Mouse (Mus musculus) megakaryocyte, embryonic 14.5 days (primary cell): Measurements from ENCODE around the gene Cntrl. TPM values are rescaled to one million over a fixed set of nuclear protein-coding genes. Genes with fewer than 3 reads are reported as not detected.

Experiments
- H3K27me3 ChIP-seq: replicated peaks from 2 replicates; pipeline ENCODE3; 2012; ENCODE audit warnings: inconsistent platforms
- H3K36me3 ChIP-seq: replicated peaks from 2 replicates; pipeline ENCODE3; 2012; ENCODE audit warnings: low read length, inconsistent platforms, mixed read lengths
- H3K4me1 ChIP-seq: 2 replicates; pipeline ENCODE4 v1.6.1; 2012; ENCODE audit warnings: inconsistent platforms
- H3K4me3 ChIP-seq: replicated peaks from 2 replicates; pipeline ENCODE3; 2012; ENCODE audit warnings: moderate library complexity, mild to moderate bottlenecking, inconsistent platforms
- H3K9me3 ChIP-seq: 2 replicates; pipeline ENCODE4 v1.6.1; 2012; ENCODE audit warnings: inconsistent platforms
- FLI1 ChIP-seq: IDR thresholded peaks from 2 replicates; pipeline ENCODE4 v1.6.1; 2012; ENCODE audit warnings: low read length, inconsistent platforms, mixed read lengths
- GATA1 ChIP-seq: IDR thresholded peaks from 3 replicates; pipeline ENCODE4 v1.6.1; 2012; ENCODE audit warnings: mixed read lengths, low read length, inconsistent platforms, borderline replicate concordance
- polyA plus RNA-seq: library from polyadenylated mRNA; stranded (reverse); fragments of >175 nt; gene quantifications from 2 replicates; pipeline ENCODE4 v1.2.3, GENCODE M21; 2012; ENCODE audit warnings: low replicate concordance; ENCODE audit not compliant: insufficient read depth

Gene Cntrl
- polyA plus RNA-seq, 1 experiment, result 4.8 TPM

- Histone ChIP-seq H3K9me3 (peaks cover 28% of the 10 kb centered on the region), H3K27me3 (peaks cover 48% of the 10 kb centered on the region), H3K4me3 (no peak overlapping the region), H3K4me1 (no peaks in the 10 kb centered on the region), H3K36me3 (no peaks in the 10 kb centered on the region)
- no peak for TF ChIP-seq GATA1
- TF ChIP-seq FLI1, result no peak
Measured at GRCm38 (mm10) chr2:35072547-35072946, 36.7 kb upstream of the Cntrl start.

- no peaks in the 10 kb centered on the region for H3K4me1 ChIP-seq
- no peaks in the 10 kb centered on the region for H3K36me3 ChIP-seq
Measured at GRCm38 (mm10) chr2:35074328-35074727, 35.0 kb upstream of the Cntrl start.

DNA sequence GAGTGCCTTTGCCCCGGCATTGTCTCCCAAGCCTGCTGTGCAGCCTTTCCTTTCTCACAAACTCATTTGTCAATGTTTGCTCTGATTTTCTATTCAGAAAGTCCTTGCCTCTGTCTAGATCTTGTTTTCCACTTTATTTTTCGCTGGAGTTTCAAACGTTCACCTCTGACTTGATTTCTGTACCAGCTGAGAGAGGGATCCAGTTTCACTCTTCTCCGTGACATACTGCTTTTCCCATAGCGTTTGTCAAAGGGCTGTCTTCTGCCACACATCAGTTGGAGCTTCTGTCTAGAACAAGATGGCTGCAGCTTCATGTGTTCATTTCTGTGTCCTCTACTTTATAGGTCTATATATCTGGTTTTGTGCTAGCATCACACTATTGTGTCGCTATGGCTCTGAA lies 30.1 kb upstream of the Cntrl start:
- H3K4me3 ChIP-seq, result no peak overlapping the region
- H3K4me1 ChIP-seq, result no peaks in the 10 kb centered on the region
- peaks cover 16% of the 10 kb centered on the region for H3K27me3 ChIP-seq
- peaks cover 11% of the 10 kb centered on the region; the same call in 1 of the 2 replicates for H3K9me3 ChIP-seq
- no peaks in the 10 kb centered on the region for H3K36me3 ChIP-seq
- no peak for TF ChIP-seq GATA1
- no peak for TF ChIP-seq FLI1

More at GRCm38 (mm10) chr2:35074328-35074727, 35.0 kb upstream of the Cntrl start:
- TF ChIP-seq GATA1, result no peak
- no peak for TF ChIP-seq FLI1
- peaks cover 28% of the 10 kb centered on the region for H3K9me3 ChIP-seq
- no peak overlapping the region for H3K4me3 ChIP-seq
- H3K27me3 ChIP-seq, result peaks cover 44% of the 10 kb centered on the region

- Histone ChIP-seq H3K27me3 (peaks cover 5% of the 10 kb centered on the region), H3K9me3 (no peaks in the 10 kb centered on the region), H3K4me1 (no peaks in the 10 kb centered on the region), H3K36me3 (no peaks in the 10 kb centered on the region), H3K4me3 (no peak overlapping the region)
- no peak for TF ChIP-seq FLI1
- TF ChIP-seq GATA1, result no peak
Measured at GRCm38 (mm10) chr2:35087418-35087817, 21.9 kb upstream of the Cntrl start.

- H3K9me3 ChIP-seq, result peaks cover 7% of the 10 kb centered on the region
- no peak overlapping the region for H3K4me3 ChIP-seq
- TF ChIP-seq FLI1 (no peak), GATA1 (no peak)
- peaks cover 3% of the 10 kb centered on the region; the same call in 1 of the 2 replicates for H3K4me1 ChIP-seq
- peaks cover 1% of the 10 kb centered on the region for H3K27me3 ChIP-seq
- peaks cover 3% of the 10 kb centered on the region for H3K36me3 ChIP-seq
Measured at GRCm38 (mm10) chr2:35100529-35100928, 8.8 kb upstream of the Cntrl start.

GRCm38 (mm10) chr2:35101443-35101842 lies 7.8 kb upstream of the Cntrl start, which contains the start of gene AI182371:
AI182371 (minus strand) TSS chr2:35101543.
- H3K4me3 ChIP-seq, result no peak within 1 kb of the TSS
- peaks cover 7% of the 10 kb centered on the region for H3K9me3 ChIP-seq
- TF ChIP-seq GATA1, result no peak
- TF ChIP-seq FLI1, result no peak
- peaks cover 3% of the 10 kb centered on the region for H3K36me3 ChIP-seq
- H3K27me3 ChIP-seq, result peaks cover 1% of the 10 kb centered on the region
- H3K4me1 ChIP-seq, result peaks cover 3% of the 10 kb centered on the region; the same call in 1 of the 2 replicates

- no peak overlapping the region for H3K4me3 ChIP-seq
- peaks cover 13% of the 10 kb centered on the region; the same call in 1 of the 2 replicates for H3K4me1 ChIP-seq
- peaks cover 1% of the 10 kb centered on the region for H3K27me3 ChIP-seq
- no peak for TF ChIP-seq FLI1
- no peak for TF ChIP-seq GATA1
- peaks cover 3% of the 10 kb centered on the region for H3K36me3 ChIP-seq
- peaks cover 6% of the 10 kb centered on the region for H3K9me3 ChIP-seq
Measured at GRCm38 (mm10) chr2:35102777-35103176, 6.5 kb upstream of the Cntrl start.

GRCm38 (mm10) chr2:35103558-35103957 lies 5.7 kb upstream of the Cntrl start:
- Histone ChIP-seq H3K4me3 (no peak overlapping the region), H3K36me3 (no peaks in the 10 kb centered on the region), H3K9me3 (no peaks in the 10 kb centered on the region), H3K27me3 (peaks cover 1% of the 10 kb centered on the region), H3K4me1 (peaks cover 20% of the 10 kb centered on the region)
- no peak for TF ChIP-seq GATA1
- TF ChIP-seq FLI1, result no peak

DNA sequence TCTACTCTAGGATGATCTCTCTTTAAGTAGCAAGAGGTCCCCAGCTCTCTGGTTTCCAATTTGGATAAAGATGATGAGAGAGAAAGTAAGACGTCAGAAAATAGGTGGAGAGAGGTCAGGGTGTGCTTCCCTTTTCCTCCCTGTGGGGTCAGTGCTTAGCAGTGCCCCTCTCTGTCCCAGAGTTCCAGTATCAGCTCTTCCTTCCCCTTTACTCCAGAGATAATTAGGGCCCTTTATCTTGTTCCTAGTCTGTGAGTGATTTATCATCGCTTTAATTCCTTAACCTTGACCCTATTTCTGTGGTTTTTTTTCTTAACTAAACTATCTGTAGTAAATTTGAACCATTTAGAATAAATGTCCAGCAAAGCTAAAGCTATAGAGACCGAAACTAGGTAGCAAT lies 4.4 kb upstream of the Cntrl start:
- no peaks in the 10 kb centered on the region for H3K36me3 ChIP-seq
- peaks cover 27% of the 10 kb centered on the region for H3K4me1 ChIP-seq
- H3K27me3 ChIP-seq, result peaks cover 1% of the 10 kb centered on the region
- H3K9me3 ChIP-seq, result no peaks in the 10 kb centered on the region
- TF ChIP-seq GATA1 (no peak), FLI1 (no peak)
- H3K4me3 ChIP-seq, result no peak overlapping the region

- Histone ChIP-seq H3K4me3 (no peak overlapping the region), H3K36me3 (peaks cover 14% of the 10 kb centered on the region), H3K27me3 (no peaks in the 10 kb centered on the region), H3K4me1 (peaks cover 49% of the 10 kb centered on the region), H3K9me3 (no peaks in the 10 kb centered on the region)
- TF ChIP-seq GATA1 (no peak), FLI1 (no peak)
Measured at GRCm38 (mm10) chr2:35107984-35108635, 1.2 kb upstream of the Cntrl start.

GRCm38 (mm10) chr2:35108712-35109111 lies 580 bp upstream of the Cntrl start:
- Histone ChIP-seq H3K4me1 (peaks cover 49% of the 10 kb centered on the region), H3K27me3 (no peaks in the 10 kb centered on the region), H3K9me3 (no peaks in the 10 kb centered on the region), H3K36me3 (peaks cover 19% of the 10 kb centered on the region), H3K4me3 (peak overlapping the region; percentile 98)
- TF ChIP-seq FLI1, result no peak
- TF ChIP-seq GATA1, result no peak
